Mouse (Mus musculus) left cerebral cortex, postnatal 14 days (tissue): ENCODE data around the gene Tmem59. TPM values are rescaled to one million over a fixed set of nuclear protein-coding genes. Genes with fewer than 3 reads are reported as not detected.
A peak's percentile ranks its signal among the peaks of the same experiment; 100 is the strongest.

Experiments used
- DNase-seq, 2 experiments: peaks; one replicate each; pipeline ENCODE4 v3.0.0; 2021 to 2022; ENCODE audit warnings: low spot score in 2 of 2, mixed read lengths in 1 of 2
- intact Hi-C: fragments of 180-260 bp; cut with DNase I; formaldehyde crosslinking; loops from one replicate; pipeline ENCODE4 v1.15.1; 2025
- total RNA-seq, 2 experiments: library from RNA; stranded (reverse); gene quantifications; 2 replicates each; pipeline ENCODE4 v1.2.3; 2021

The Tmem59 gene
- total RNA-seq, 2 experiments from 2014 or later = 193 to 195 TPM

- no peak for DNase-seq
- intact Hi-C loops = no loop called here
Observed at GRCm38 (mm10) chr4:107217574-107217973, 39.4 kb downstream of the Tmem59 start.

DNA sequence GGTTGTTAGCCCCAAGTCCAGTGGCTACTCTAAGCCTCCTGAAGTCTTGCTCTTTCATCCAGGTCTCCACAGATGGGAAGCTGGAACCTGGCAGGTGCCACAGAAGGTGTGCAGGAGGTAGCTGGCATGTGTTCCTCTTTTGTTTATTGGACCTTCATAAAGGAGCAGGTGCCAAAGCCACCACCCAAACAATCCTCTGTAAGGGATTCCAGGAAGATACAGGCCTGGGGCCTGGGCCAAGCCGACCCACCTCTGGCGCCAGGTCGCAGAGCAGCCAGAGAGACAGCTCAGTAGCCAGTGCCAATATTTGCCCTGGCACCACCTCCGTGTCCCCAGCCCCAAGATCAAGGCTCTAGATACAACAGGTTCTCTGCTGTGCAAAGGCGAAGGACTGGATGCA, 43.3 kb downstream of the Tmem59 start:
- intact Hi-C loops = no loop called here
- DNase-seq = no peak

DNA sequence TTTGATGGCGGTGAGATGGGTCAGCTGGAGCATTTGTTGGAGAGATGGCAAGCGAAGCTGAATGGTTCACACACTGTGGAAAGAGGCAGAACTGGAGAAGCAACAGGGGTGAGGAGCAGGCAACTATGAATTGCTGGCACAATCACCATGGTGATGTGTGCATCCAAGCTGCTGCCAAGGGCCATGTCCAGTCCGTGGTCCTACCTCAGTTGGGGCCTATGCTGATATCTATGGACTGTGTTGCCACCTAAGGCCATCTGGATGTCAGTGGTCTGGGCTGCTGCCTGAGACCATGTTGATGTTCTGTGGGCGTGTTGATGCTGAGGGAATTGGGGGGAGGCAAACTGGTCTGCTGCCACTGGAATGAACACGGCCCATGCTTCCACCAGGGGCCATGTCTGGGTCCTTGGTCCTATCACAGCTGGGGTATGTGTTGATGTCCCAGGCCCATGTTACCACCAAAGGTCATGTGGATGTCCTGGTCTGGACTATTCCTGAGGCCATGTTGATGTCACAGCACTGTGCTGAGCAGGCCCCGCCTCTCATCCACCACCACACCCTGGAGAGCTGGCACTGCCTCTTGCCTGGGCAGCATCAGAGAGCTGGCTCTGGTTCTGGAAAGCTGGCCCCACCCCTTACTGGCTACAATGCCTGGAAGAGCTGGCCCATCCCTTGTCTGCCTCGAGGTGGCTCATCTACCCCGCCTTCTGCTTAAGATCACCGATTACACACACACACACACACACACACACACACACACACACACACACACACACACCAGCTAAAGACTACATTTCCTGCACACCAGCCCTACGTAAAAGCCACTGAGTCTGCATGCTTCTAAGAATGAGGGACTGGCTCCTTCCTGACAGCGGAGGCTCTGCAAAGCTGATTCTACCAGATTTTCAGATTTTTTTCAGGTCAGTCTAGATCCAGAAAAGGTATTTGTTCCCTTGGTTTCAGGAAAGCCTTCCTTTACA, 45.3 kb downstream of the Tmem59 start:
- peak in 1 of 2 experiments; percentile 30 for DNase-seq
- intact Hi-C loops = no loop called here

GRCm38 (mm10) chr4:107226313-107226712, 48.1 kb downstream of the Tmem59 start:
- intact Hi-C loops = no loop called here
- no peak for DNase-seq

DNA sequence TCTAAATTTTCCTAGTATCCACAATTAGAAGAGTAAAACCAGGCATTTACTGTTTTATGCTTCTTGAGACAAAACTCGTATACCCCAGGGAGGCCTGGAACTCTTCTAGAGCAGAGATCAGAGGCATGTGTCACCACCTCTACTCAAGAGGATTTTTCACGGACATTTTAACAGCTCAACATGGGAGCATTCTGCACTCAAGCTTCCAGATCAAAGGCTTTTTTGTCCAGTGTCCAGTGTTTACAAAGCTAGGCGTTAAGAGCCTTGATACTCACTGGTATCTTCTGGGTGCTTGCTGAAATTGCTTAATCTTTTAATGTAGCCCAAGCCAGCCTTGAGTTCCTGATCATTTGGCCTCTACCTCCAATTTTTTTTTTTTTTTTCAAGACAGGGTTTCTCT, 54.0 kb downstream of the Tmem59 start:
- DNase-seq = no peak
- intact Hi-C loops = loop anchor here (5.0 kb wide), 1 partner anchor 45 kb away; no protein-coding TSS in a partner anchor

DNA sequence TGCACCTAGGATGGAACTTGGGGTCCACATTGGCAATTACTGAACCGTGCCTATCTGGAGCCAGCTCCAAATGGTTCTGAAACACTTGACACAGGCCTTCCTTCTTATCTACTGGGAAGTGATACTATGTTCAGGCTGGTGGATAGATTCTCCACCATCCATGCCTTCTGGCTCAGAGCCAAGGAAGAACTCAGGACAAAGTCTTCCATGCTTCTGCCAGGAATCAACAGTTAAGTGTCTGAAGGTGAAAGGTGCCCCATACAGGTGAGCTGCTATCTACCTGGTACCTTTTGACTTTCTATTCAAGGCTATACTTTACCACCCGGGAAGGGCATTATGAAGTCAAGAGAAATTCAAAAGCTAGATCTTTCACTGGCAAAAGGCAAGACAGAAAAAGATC, 60.1 kb downstream of the Tmem59 start:
- intact Hi-C loops = no loop called here
- no peak for DNase-seq

DNA sequence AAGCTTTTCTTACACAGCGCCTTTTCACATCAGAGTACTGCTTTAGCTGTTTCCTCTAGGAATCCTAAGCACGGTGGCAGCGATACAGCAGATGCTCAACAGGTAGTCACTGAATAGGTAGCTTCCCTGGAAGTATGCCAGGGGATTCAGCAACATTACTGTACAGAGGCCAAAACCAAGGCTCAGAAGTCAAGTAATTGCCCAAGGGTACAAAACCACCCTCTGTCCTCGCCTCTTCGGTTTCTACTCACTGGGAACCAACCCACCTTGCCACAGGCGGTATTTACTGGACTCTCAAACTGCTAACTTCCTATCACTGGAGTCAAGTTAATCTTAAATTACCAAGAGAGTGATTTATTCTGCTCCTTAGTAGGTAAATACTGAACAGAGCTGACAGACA, 62.0 kb downstream of the Tmem59 start:
- DNase-seq = no peak

GRCm38 (mm10) chr4:107243365-107244333, 65.5 kb downstream of the Tmem59 start:
- no peak for DNase-seq
- intact Hi-C loops = no loop called here

More for the DNA sequence above, 62.0 kb downstream of the Tmem59 start:
- intact Hi-C loops = no loop called here

GRCm38 (mm10) chr4:107245368-107245767, 67.2 kb downstream of the Tmem59 start:
- intact Hi-C loops = no loop called here

DNA sequence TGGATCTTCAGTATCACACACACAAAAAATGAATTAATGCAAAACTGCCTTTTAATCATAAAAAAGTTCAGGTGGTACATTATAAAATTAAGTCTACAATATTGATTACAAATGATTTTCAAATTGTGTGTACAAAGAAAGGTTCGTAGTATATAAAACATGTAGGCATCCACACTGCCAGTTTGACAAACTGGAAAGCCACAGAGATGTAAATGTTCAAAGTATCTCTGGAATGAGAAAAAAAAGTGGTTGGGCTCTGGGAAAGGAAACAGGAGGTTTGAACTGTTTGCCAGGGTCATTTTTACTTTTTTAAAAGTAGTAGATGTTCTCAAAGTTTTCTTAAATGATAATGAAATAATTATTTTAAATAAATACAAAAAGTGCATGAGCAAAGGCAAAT, 67.8 kb downstream of the Tmem59 start:
- intact Hi-C loops = no loop called here
- DNase-seq = no peak

More at GRCm38 (mm10) chr4:107245368-107245767, 67.2 kb downstream of the Tmem59 start:
- no peak for DNase-seq

DNA sequence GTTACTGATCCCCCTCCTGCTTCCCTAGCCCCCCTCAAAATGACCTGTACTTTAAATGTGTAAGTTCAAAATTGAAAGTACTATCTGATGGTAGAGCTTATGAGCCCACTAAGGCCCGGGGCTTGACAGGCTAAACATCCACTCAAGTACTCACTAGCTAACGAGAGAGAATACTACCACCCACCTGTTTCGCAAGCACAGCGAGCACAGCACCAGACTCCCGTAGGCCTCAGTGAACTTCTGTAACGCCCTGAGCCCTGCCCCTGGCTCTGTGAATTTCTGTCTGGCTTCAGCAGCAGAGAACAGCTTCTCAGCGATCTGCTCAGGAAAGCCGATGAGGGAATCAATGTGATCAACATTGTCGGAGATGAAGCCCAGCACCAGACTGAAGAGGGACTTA, 68.9 kb downstream of the Tmem59 start:
- intact Hi-C loops = no loop called here

DNA sequence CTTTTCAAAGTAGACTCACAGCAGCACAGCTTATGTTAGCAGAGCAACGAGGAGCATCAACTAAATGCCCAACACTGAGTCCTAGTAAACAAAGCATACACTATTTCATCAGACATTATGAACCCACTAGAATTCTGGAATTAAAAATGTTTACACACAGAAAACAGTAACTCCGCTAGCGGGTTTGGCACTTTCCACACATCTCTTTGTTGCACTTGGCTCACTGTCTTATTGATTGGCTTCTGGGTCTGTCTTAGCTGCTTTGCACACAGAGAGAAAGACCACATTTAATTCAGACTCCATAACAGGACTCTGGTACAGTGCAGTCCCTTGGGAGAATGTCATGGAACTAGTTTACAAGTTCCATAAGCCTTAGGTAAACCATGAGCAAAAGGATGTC, 69.9 kb downstream of the Tmem59 start:
- intact Hi-C loops = no loop called here

More for the DNA sequence above, 68.9 kb downstream of the Tmem59 start:
- no peak for DNase-seq

GRCm38 (mm10) chr4:107249471-107249870, 71.3 kb downstream of the Tmem59 start:
- intact Hi-C loops = no loop called here
- peak; percentile 22 to 47 for DNase-seq

More for the DNA sequence above, 69.9 kb downstream of the Tmem59 start:
- DNase-seq = no peak

- DNase-seq = peak; percentile 55 to 70
- intact Hi-C loops = loop anchor here (2.0 to 5.0 kb wide), 3 partner anchors 62 to 98 kb away; partner anchors contain the start of genes Tceanc2, Tmem59 and Yipf1
Observed at GRCm38 (mm10) chr4:107250494-107250893, 72.3 kb downstream of the Tmem59 start.

Other genes with a start within 250 kb of the Tmem59 start
- 10 to 100 TPM; 64.9 to 67.0 TPM for gene Mrpl37, start 111.5 kb upstream of the Tmem59 start, total RNA-seq
- gene Cyb5rl, start 111.4 kb upstream of the Tmem59 start, total RNA-seq = 1 to 10 TPM; 4.6 to 7.7 TPM
- gene Cdcp2, start 81.5 kb upstream of the Tmem59 start, total RNA-seq = not detected
- gene Tceanc2, start 717 bp downstream of the Tmem59 start, total RNA-seq = 10 to 100 TPM; 17.5 to 19.8 TPM
- gene Ldlrad1, start 30.8 kb downstream of the Tmem59 start, total RNA-seq = under 1 TPM in 1 of 2 experiments, not detected in 1; 0.33 TPM
- 10 to 100 TPM; 34.0 to 37.9 TPM for gene Lrrc42, start 75.1 kb downstream of the Tmem59 start, total RNA-seq
- 10 to 100 TPM; 21.5 to 22.1 TPM for gene Hspb11, start 75.2 kb downstream of the Tmem59 start, total RNA-seq
- not detected for gene Dio1, start 128.8 kb downstream of the Tmem59 start, total RNA-seq
- gene Yipf1, start 136.0 kb downstream of the Tmem59 start, total RNA-seq = 10 to 100 TPM; 44.5 to 45.1 TPM
- gene Ndc1, start 189.4 kb downstream of the Tmem59 start, total RNA-seq = 10 to 100 TPM; 14.6 to 18.8 TPM